ENCODE assay signal across 8 mouse cellular contexts in the genomic region with DNA sequence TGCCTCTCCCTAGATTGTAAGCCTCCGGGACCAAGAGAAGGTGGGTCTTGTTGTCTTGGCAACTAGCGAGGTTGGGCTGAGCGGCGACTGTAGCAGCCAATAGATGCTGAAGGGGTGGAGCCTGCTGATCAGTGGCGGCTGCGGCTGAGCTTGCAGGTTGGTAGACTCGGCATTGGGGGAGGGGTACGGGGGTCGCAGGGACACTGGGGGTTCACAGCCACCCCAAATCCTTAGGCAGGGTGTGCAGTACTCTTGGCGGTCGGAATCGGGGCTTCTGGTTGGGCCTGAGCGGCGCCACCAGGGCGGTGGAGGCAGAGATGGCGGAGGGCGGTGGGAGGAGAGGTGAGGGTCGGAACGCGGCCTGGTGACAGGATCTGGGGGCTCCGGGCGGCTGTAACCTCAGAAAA. TPM values are rescaled to one million over a fixed set of nuclear protein-coding genes. Genes with fewer than 3 reads are reported as not detected.
A peak's percentile ranks its signal among the peaks of the same experiment; 100 is the strongest.
DNase-seq lines count a peak whose midpoint lies in the region; ATAC-seq lines count a peak whose summit lies in the region.

No protein-coding gene starts in this region.

- H3K27me3 ChIP-seq in hindbrain, embryonic 14.5 days (ENCODE audit: control insufficient read depth, insufficient read depth, low read length), result no peaks in the 10 kb centered on the region

- peak overlapping the region; percentile 89 for H3K9ac ChIP-seq in hindbrain, embryonic 14.5 days

- H3K27ac ChIP-seq in hindbrain, embryonic 14.5 days, result peak overlapping the region; percentile 78

- H3K9me3 ChIP-seq in hindbrain, embryonic 14.5 days (ENCODE audit: control insufficient read depth, low read length), result no peaks in the 10 kb centered on the region

- DNase-seq in R1 (ENCODE audit: low read depth, low spot score), result peak; percentile 97
- peak; percentile 90 to 94 for DNase-seq in cerebellum, postnatal 25 days
- DNase-seq in frontal cortex, postnatal 25 days (ENCODE audit: low spot score in 2 of 2), result peak; percentile 74 to 87
- DNase-seq in hindbrain, embryonic 14.5 days (ENCODE audit: low spot score), result peak; percentile 97
- peak; percentile 91 to 92 for DNase-seq in layer of hippocampus, postnatal 36 days
- DNase-seq in lung, postnatal 36 days, result peak; percentile 96
- DNase-seq in retina, postnatal 1 day, result peak; percentile 97
- DNase-seq in urinary bladder, adult 18-20 months (ENCODE audit: low spot score in 2 of 2), result peak; percentile 85 to 87

- 0% methylated on average over 22 of the region's 22 CpGs for WGBS in hindbrain, embryonic 14.5 days

- H3K36me3 ChIP-seq in hindbrain, embryonic 14.5 days (replicated peaks; ENCODE audit: control insufficient read depth, insufficient read depth), result peaks cover 22% of the 10 kb centered on the region

- H3K4me3 ChIP-seq in hindbrain, embryonic 14.5 days (replicated peaks; ENCODE audit: low read length), result peak overlapping the region; percentile 83

- peak overlapping the region; percentile 87 for H3K4me2 ChIP-seq in hindbrain, embryonic 14.5 days (replicated peaks)

- peak; percentile 99 for ATAC-seq in hindbrain, embryonic 14.5 days (ENCODE audit: low FRiP score)

- H3K4me1 ChIP-seq in hindbrain, embryonic 14.5 days (replicated peaks; ENCODE audit: control insufficient read depth, insufficient read depth, low read length), result peaks cover 15% of the 10 kb centered on the region

RNA-seq across cellular contexts. Expression of gene Tmem9, which starts 10.0 kb away (rescaled TPM):
- 98.2 and 116 TPM in 2 replicates for polyA plus RNA-seq in hindbrain, embryonic 14.5 days (2014; fragmentation: Nextera tagmentation; extraction: Ambion mirVana)
- 10 to 100 TPM; 67.7 to 74.3 TPM for total RNA-seq in layer of hippocampus, postnatal 36 days (2021)

RNA-seq across cellular contexts. Expression of gene Igfn1, which starts 11.8 kb away (rescaled TPM):
- not detected in 2 replicates for polyA plus RNA-seq in hindbrain, embryonic 14.5 days (2014; fragmentation: Nextera tagmentation; extraction: Ambion mirVana)
- under 1 TPM; 0.07 to 0.25 TPM for total RNA-seq in layer of hippocampus, postnatal 36 days (2021)

RNA-seq across cellular contexts. Expression of gene Ascl5, which starts 32.7 kb away (rescaled TPM):
- not detected in 2 replicates for polyA plus RNA-seq in hindbrain, embryonic 14.5 days (2014; fragmentation: Nextera tagmentation; extraction: Ambion mirVana)
- total RNA-seq in layer of hippocampus, postnatal 36 days (2021), result not detected

RNA-seq across cellular contexts. Expression of gene Cacna1s, which starts 34.6 kb away (rescaled TPM):
- 0.13 and 0.17 TPM in 2 replicates for polyA plus RNA-seq in hindbrain, embryonic 14.5 days (2014; fragmentation: Nextera tagmentation; extraction: Ambion mirVana)
- total RNA-seq in layer of hippocampus, postnatal 36 days (2021), result 1 to 10 TPM; 1.0 to 1.2 TPM

Comparison
In these comparisons a context has a peak if more than half of its experiments do, and no peak if none do; other contexts are left out.
1. Peak in every context shown above with its lines: DNase-seq, ATAC-seq, H3K4me3 ChIP-seq and H3K27ac ChIP-seq.